Mouse (Mus musculus) limb, embryonic 14.5 days (tissue): ENCODE results near the gene Mest. TPM values are rescaled to one million over a fixed set of nuclear protein-coding genes. Genes with fewer than 3 reads are reported as not detected.

Source experiments
- ATAC-seq: fragments of 200-750 bp; cut with Nextera tagmentation; 2 replicates; pipeline ENCODE4 v1.8.0; 2017; ENCODE audit warnings: low read depth, moderate number of reproducible peaks, moderate TSS enrichment; ENCODE audit not compliant: low FRiP score
- DNase-seq: peaks from one replicate; pipeline ENCODE4 v3.0.0-alpha.2; 2015; ENCODE audit warnings: low spot score
- H3K27ac ChIP-seq: fragments of 300-500 bp; sonication (generic); replicated peaks from 2 replicates; pipeline ENCODE4 v1.5.1; 2014; ENCODE audit warnings: low read depth, mild to moderate bottlenecking, low read length, moderate library complexity, mixed read lengths
- H3K27me3 ChIP-seq: fragments of 300-500 bp; sonication (generic); 2 replicates; pipeline ENCODE4 v1.6.1; 2014; ENCODE audit warnings: low read length, mixed read lengths; ENCODE audit not compliant: control insufficient read depth, insufficient read depth
- H3K36me3 ChIP-seq: fragments of 300-500 bp; sonication (generic); 2 replicates; pipeline ENCODE4 v1.6.1; 2014; ENCODE audit warnings: mild to moderate bottlenecking, low read length, moderate library complexity, mixed read lengths; ENCODE audit not compliant: control insufficient read depth, insufficient read depth
- H3K4me1 ChIP-seq: fragments of 300-500 bp; sonication (generic); 2 replicates; pipeline ENCODE4 v1.6.1; 2014; ENCODE audit warnings: antibody characterized with exemption, low read length, mixed read lengths; ENCODE audit not compliant: control insufficient read depth, insufficient read depth
- H3K4me2 ChIP-seq: fragments of 300-500 bp; sonication (generic); replicated peaks from 2 replicates; pipeline ENCODE4 v1.6.1; 2014; ENCODE audit warnings: low read depth, mild to moderate bottlenecking, low read length, moderate library complexity; ENCODE audit not compliant: severe bottlenecking
- H3K4me3 ChIP-seq: fragments of 300-500 bp; sonication (generic); replicated peaks from 2 replicates; pipeline ENCODE4 v1.5.1; 2014; ENCODE audit warnings: low read length
- H3K9ac ChIP-seq: fragments of 300-500 bp; sonication (generic); 2 replicates; pipeline ENCODE4 v1.6.1; 2014; ENCODE audit warnings: mild to moderate bottlenecking, low read depth, low read length, moderate library complexity; ENCODE audit not compliant: severe bottlenecking
- H3K9me3 ChIP-seq: fragments of 300-500 bp; sonication (generic); 2 replicates; pipeline ENCODE4 v1.6.1; 2016; ENCODE audit warnings: low read length; ENCODE audit not compliant: control insufficient read depth
- POLR2A ChIP-seq: fragments of 200-500 bp; IDR thresholded peaks from 2 replicates; pipeline ENCODE4 v1.8.0; 2012; ENCODE audit warnings: inconsistent platforms, mild to moderate bottlenecking, moderate library complexity, borderline replicate concordance; ENCODE audit not compliant: insufficient read depth, insufficient read length; ENCODE audit errors: extremely low read depth
- WGBS: fragments of 180-500 bp; shearing (Covaris S2); extraction: QIAGEN DNeasy Blood & Tissue Kit; methylation state at CpG from one replicate; pipeline ENCODE4 v1.1.7; 2014; 5-methylcytosine and 5-hydroxymethylcytosine counted together
- polyA plus RNA-seq, 2 experiments: library from polyadenylated mRNA; depleted of rRNA in 1 of 2; stranded (reverse) in 1 of 2; unstranded in 1 of 2; fragments of >200 nt; fragmentation: Nextera tagmentation in 1 of 2; extraction: Ambion mirVana in 1 of 2; gene quantifications; 2 replicates each; pipeline versions ENCODE4 v1.2.1 to v1.2.3; 2012 to 2014

Gene Mest
- polyA plus RNA-seq, 2 experiments = 2,321 to 4,195 TPM

GRCm38 (mm10) chr6:30736372-30736762 is 13.0 kb downstream of the Mest start:
- peak overlapping the region; percentile 57; the same call in 1 of the 2 replicates for H3K4me3 ChIP-seq
- WGBS = 59% methylated on average over 13 of the region's 13 CpGs
- no peaks in the 10 kb centered on the region for H3K27me3 ChIP-seq
- peak overlapping the region; percentile 53 for H3K4me2 ChIP-seq
- peaks cover 44% of the 10 kb centered on the region for H3K9me3 ChIP-seq
- H3K27ac ChIP-seq = peak overlapping the region; percentile 90
- TF ChIP-seq POLR2A = no peak
- peaks cover 16% of the 10 kb centered on the region for H3K4me1 ChIP-seq
- no peak for ATAC-seq
- 0 out of 2 replicates have a peak overlapping the region, but pooled peaks have one; percentile 52 for H3K9ac ChIP-seq
- H3K36me3 ChIP-seq = peaks cover 9% of the 10 kb centered on the region
- no peak for DNase-seq

DNA sequence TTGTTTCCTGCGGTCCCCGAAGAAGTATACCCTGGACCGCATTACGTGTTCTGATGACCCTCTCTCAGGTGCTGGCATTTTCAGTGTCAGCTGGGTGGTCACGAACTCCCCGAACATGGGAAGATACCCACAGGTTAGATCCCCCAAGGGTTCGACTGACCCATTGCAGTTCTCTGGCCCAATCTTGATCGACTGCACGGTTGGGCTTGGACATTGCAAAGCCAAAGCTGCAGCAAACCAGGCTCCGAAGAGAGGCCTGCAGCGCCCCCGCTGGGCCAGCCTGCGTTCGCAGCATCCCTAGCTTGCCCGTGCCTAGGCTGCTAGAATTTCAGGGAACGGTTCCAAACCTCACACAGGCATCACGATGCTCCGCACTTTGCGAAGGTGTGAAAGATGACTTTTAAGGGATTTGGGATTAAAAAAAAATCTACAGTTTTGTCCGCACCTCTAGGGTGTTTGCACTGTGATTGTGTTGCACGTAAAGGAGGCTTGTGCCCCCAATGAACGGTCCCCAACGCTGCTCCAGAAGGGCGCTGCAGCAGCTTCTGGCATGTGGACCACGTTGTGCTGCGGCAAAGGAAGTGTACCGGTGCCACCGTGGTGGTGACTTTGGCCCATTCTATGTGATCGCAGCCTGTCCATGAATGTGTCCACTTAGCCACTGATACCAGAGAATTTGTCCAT is 13.7 kb downstream of the Mest start:
- 51% methylated on average over 29 of the region's 29 CpGs for WGBS
- Histone ChIP-seq H3K9me3 (peaks cover 44% of the 10 kb centered on the region), H3K27ac (peak overlapping the region; percentile 90), H3K27me3 (no peaks in the 10 kb centered on the region), H3K9ac (peak overlapping the region; percentile 22; the same call in 1 of the 2 replicates), H3K4me3 (peak overlapping the region; percentile 57), H3K4me2 (peak overlapping the region; percentile 53), H3K4me1 (peaks cover 16% of the 10 kb centered on the region), H3K36me3 (peaks cover 14% of the 10 kb centered on the region)
- peak; percentile 60; the same call in 1 of the 2 replicates for ATAC-seq
- no peak for TF ChIP-seq POLR2A
- DNase-seq = peak; percentile 84

GRCm38 (mm10) chr6:30737548-30738463 is 14.5 kb downstream of the Mest start:
- Histone ChIP-seq H3K4me1 (peaks cover 16% of the 10 kb centered on the region), H3K9ac (peak overlapping the region; percentile 85), H3K9me3 (peaks cover 44% of the 10 kb centered on the region), H3K27me3 (no peaks in the 10 kb centered on the region), H3K27ac (peak overlapping the region; percentile 90), H3K4me2 (peak overlapping the region; percentile 53), H3K4me3 (peak overlapping the region; percentile 57), H3K36me3 (peaks cover 22% of the 10 kb centered on the region)
- peak; percentile 99 for TF ChIP-seq POLR2A
- 52% methylated on average over 50 of the region's 66 CpGs for WGBS
- peak; percentile 80 for ATAC-seq
- DNase-seq = peak; percentile 83

GRCm38 (mm10) chr6:30738464-30739006 is 15.2 kb downstream of the Mest start:
- 48% methylated on average over 20 of the region's 20 CpGs for WGBS
- H3K36me3 ChIP-seq = peaks cover 30% of the 10 kb centered on the region
- ATAC-seq (no peak), DNase-seq (no peak)
- H3K4me1 ChIP-seq = peaks cover 10% of the 10 kb centered on the region; the same call in 1 of the 2 replicates
- peak overlapping the region; percentile 85 for H3K9ac ChIP-seq
- peak; percentile 44; the same call in 1 of the 2 replicates for TF ChIP-seq POLR2A
- peak overlapping the region; percentile 79 for H3K27ac ChIP-seq
- peak overlapping the region; percentile 57 for H3K4me3 ChIP-seq
- peak overlapping the region; percentile 53 for H3K4me2 ChIP-seq
- H3K9me3 ChIP-seq = peaks cover 44% of the 10 kb centered on the region
- no peaks in the 10 kb centered on the region for H3K27me3 ChIP-seq
